Mouse (Mus musculus): Measurements from ENCODE around the gene Gm9747. TPM values are rescaled to one million over a fixed set of nuclear protein-coding genes. Genes with fewer than 3 reads are reported as not detected.

Gm9747 gene
- polyA plus RNA-seq, 1 experiment from 2014 or later: 3.6 TPM

GRCm38 (mm10) chr1:82234616-82235015 is 1.7 kb downstream of the Gm9747 start:
- Histone ChIP-seq H3K36me3 (ENCODE audit: control insufficient read depth, insufficient read depth) (no peaks in the 10 kb centered on the region), H3K4me3 (ENCODE audit: low read depth, low read length) (no peak overlapping the region), H3K4me2 (replicated peaks; ENCODE audit: low read depth) (no peak overlapping the region), H3K9me3 (ENCODE audit: control insufficient read depth) (no peaks in the 10 kb centered on the region), H3K27ac (ENCODE audit: low read depth, low read length) (no peak overlapping the region), H3K4me1 (replicated peaks; ENCODE audit: control insufficient read depth, insufficient read depth, low read length) (no peaks in the 10 kb centered on the region), H3K9ac (ENCODE audit: low read depth, low read length) (no peak overlapping the region), H3K27me3 (replicated peaks; ENCODE audit: control insufficient read depth, insufficient read depth, low read length) (no peaks in the 10 kb centered on the region)
- TF ChIP-seq CTCF (IDR thresholded peaks at IDR 0.05; ENCODE audit: low read depth): no peak
- WGBS: 74% methylated on average over 3 of the region's 3 CpGs
- no peak for ATAC-seq

- Histone ChIP-seq H3K4me2 (replicated peaks; ENCODE audit: low read depth) (no peak overlapping the region), H3K4me1 (replicated peaks; ENCODE audit: control insufficient read depth, insufficient read depth, low read length) (no peaks in the 10 kb centered on the region), H3K9me3 (ENCODE audit: control insufficient read depth) (no peaks in the 10 kb centered on the region), H3K27me3 (replicated peaks; ENCODE audit: control insufficient read depth, insufficient read depth, low read length) (no peaks in the 10 kb centered on the region), H3K36me3 (ENCODE audit: control insufficient read depth, insufficient read depth) (no peaks in the 10 kb centered on the region), H3K4me3 (ENCODE audit: low read depth, low read length) (no peak overlapping the region), H3K9ac (ENCODE audit: low read depth, low read length) (no peak overlapping the region), H3K27ac (ENCODE audit: low read depth, low read length) (no peak overlapping the region)
- ATAC-seq: no peak
- no peak for TF ChIP-seq CTCF (IDR thresholded peaks at IDR 0.05; ENCODE audit: low read depth)
- WGBS: 87% methylated on average over 3 of the region's 3 CpGs
These were observed 2.7 kb downstream of the Gm9747 start for GRCm38 (mm10) chr1:82235455-82236104.

- 78% methylated on average over 4 of the region's 4 CpGs for WGBS
These were observed 5.3 kb downstream of the Gm9747 start for GRCm38 (mm10) chr1:82238245-82238644.

GRCm38 (mm10) chr1:82239409-82240201 is 6.7 kb downstream of the Gm9747 start:
- H3K27me3 ChIP-seq (replicated peaks; ENCODE audit: control insufficient read depth, insufficient read depth, low read length): no peaks in the 10 kb centered on the region
- no peak overlapping the region for H3K27ac ChIP-seq (ENCODE audit: low read depth, low read length)
- H3K4me3 ChIP-seq (ENCODE audit: low read depth, low read length): no peak overlapping the region
- ATAC-seq: no peak
- no peak overlapping the region for H3K4me2 ChIP-seq (replicated peaks; ENCODE audit: low read depth)
- WGBS: 61% methylated on average over 3 of the region's 3 CpGs
- H3K9me3 ChIP-seq (ENCODE audit: control insufficient read depth): no peaks in the 10 kb centered on the region
- no peaks in the 10 kb centered on the region for H3K4me1 ChIP-seq (replicated peaks; ENCODE audit: control insufficient read depth, insufficient read depth, low read length)
- TF ChIP-seq CTCF (IDR thresholded peaks at IDR 0.05; ENCODE audit: low read depth): no peak
- H3K9ac ChIP-seq (ENCODE audit: low read depth, low read length): no peak overlapping the region
- H3K36me3 ChIP-seq (ENCODE audit: control insufficient read depth, insufficient read depth): no peaks in the 10 kb centered on the region

More at GRCm38 (mm10) chr1:82238245-82238644, 5.3 kb downstream of the Gm9747 start:
- no peak overlapping the region for H3K27ac ChIP-seq (ENCODE audit: low read depth, low read length)
- no peak overlapping the region for H3K4me2 ChIP-seq (replicated peaks; ENCODE audit: low read depth)
- H3K36me3 ChIP-seq (ENCODE audit: control insufficient read depth, insufficient read depth): no peaks in the 10 kb centered on the region
- ATAC-seq: no peak
- no peak for TF ChIP-seq CTCF (IDR thresholded peaks at IDR 0.05; ENCODE audit: low read depth)
- no peak overlapping the region for H3K9ac ChIP-seq (ENCODE audit: low read depth, low read length)
- no peak overlapping the region for H3K4me3 ChIP-seq (ENCODE audit: low read depth, low read length)
- no peaks in the 10 kb centered on the region for H3K4me1 ChIP-seq (replicated peaks; ENCODE audit: control insufficient read depth, insufficient read depth, low read length)
- H3K27me3 ChIP-seq (replicated peaks; ENCODE audit: control insufficient read depth, insufficient read depth, low read length): no peaks in the 10 kb centered on the region
- H3K9me3 ChIP-seq (ENCODE audit: control insufficient read depth): no peaks in the 10 kb centered on the region

GRCm38 (mm10) chr1:82243260-82243825 is 10.4 kb downstream of the Gm9747 start:
- no peak overlapping the region for H3K27ac ChIP-seq (ENCODE audit: low read depth, low read length)
- no peak for ATAC-seq
- TF ChIP-seq CTCF (IDR thresholded peaks at IDR 0.05; ENCODE audit: low read depth): no peak
- no peaks in the 10 kb centered on the region for H3K9me3 ChIP-seq (ENCODE audit: control insufficient read depth)
- H3K4me1 ChIP-seq (replicated peaks; ENCODE audit: control insufficient read depth, insufficient read depth, low read length): no peaks in the 10 kb centered on the region
- no peaks in the 10 kb centered on the region for H3K27me3 ChIP-seq (replicated peaks; ENCODE audit: control insufficient read depth, insufficient read depth, low read length)
- no peaks in the 10 kb centered on the region for H3K36me3 ChIP-seq (ENCODE audit: control insufficient read depth, insufficient read depth)
- no peak overlapping the region for H3K9ac ChIP-seq (ENCODE audit: low read depth, low read length)
- H3K4me2 ChIP-seq (replicated peaks; ENCODE audit: low read depth): no peak overlapping the region
- no peak overlapping the region for H3K4me3 ChIP-seq (ENCODE audit: low read depth, low read length)
- WGBS: 89% methylated on average over 6 of the region's 6 CpGs

GRCm38 (mm10) chr1:82245002-82245401 is 12.1 kb downstream of the Gm9747 start:
- TF ChIP-seq CTCF (IDR thresholded peaks at IDR 0.05; ENCODE audit: low read depth): no peak
- Histone ChIP-seq H3K9ac (ENCODE audit: low read depth, low read length) (no peak overlapping the region), H3K4me2 (replicated peaks; ENCODE audit: low read depth) (no peak overlapping the region), H3K27me3 (replicated peaks; ENCODE audit: control insufficient read depth, insufficient read depth, low read length) (no peaks in the 10 kb centered on the region), H3K4me1 (replicated peaks; ENCODE audit: control insufficient read depth, insufficient read depth, low read length) (no peaks in the 10 kb centered on the region), H3K27ac (ENCODE audit: low read depth, low read length) (no peak overlapping the region), H3K36me3 (ENCODE audit: control insufficient read depth, insufficient read depth) (no peaks in the 10 kb centered on the region), H3K9me3 (ENCODE audit: control insufficient read depth) (no peaks in the 10 kb centered on the region), H3K4me3 (ENCODE audit: low read depth, low read length) (no peak overlapping the region)
- 84% methylated on average over 5 of the region's 5 CpGs for WGBS
- no peak for ATAC-seq

All from intestine, postnatal 0 days (tissue).